Mouse (Mus musculus): ENCODE measurements at regions not wholly inside any gene's neighbourhood (a gene's known extent, or its start where the extent isn't known, plus 50 kb on each side); places are given as distances from the start of the nearest gene placed in this dataset.

GRCm38 (mm10) chr19:19747821-19748488 is 637.0 kb upstream of the Rorb start:
- H3K36me3 ChIP-seq, result no peaks in the 10 kb centered on the region

GRCm38 (mm10) chr19:19719939-19720338 is 608.9 kb upstream of the Rorb start:
- Histone ChIP-seq H3K27me3 (no peaks in the 10 kb centered on the region), H3K4me2 (no peak overlapping the region), H3K27ac (replicated peaks) (no peak overlapping the region), H3K9ac (no peak overlapping the region), H3K4me1 (replicated peaks) (no peaks in the 10 kb centered on the region), H3K4me3 (no peak overlapping the region), H3K36me3 (no peaks in the 10 kb centered on the region), H3K9me3 (no peaks in the 10 kb centered on the region)
- WGBS, result 42% methylated on average over 4 of the region's 4 CpGs
- no peak; the same call in 1 of the 2 replicates for ATAC-seq (ENCODE audit: low read depth)

More at GRCm38 (mm10) chr19:19747821-19748488, 637.0 kb upstream of the Rorb start:
- no peak overlapping the region for H3K4me3 ChIP-seq
- H3K9me3 ChIP-seq, result no peaks in the 10 kb centered on the region
- H3K9ac ChIP-seq, result no peak overlapping the region
- H3K27ac ChIP-seq (replicated peaks), result no peak overlapping the region
- no peaks in the 10 kb centered on the region for H3K27me3 ChIP-seq
- ATAC-seq (ENCODE audit: low read depth), result no peak
- no peak overlapping the region for H3K4me2 ChIP-seq
- H3K4me1 ChIP-seq (replicated peaks), result no peaks in the 10 kb centered on the region
- WGBS, result 69% methylated on average over 7 of the region's 7 CpGs

Data from neural tube, embryonic 13.5 days (tissue).